Mouse (Mus musculus) olfactory bulb, adult 2 months (tissue): ENCODE results near the gene Apaf1.

Source experiments
- CTCF ChIP-seq: fragments of 200-500 bp; IDR thresholded peaks from 2 replicates; pipeline ENCODE4 v1.5.1; 2012; ENCODE audit warnings: low read depth, mild to moderate bottlenecking, low read length, moderate library complexity; ENCODE audit not compliant: insufficient read depth
- POLR2A ChIP-seq: fragments of 200-500 bp; IDR thresholded peaks from 2 replicates; pipeline ENCODE4 v1.6.1; 2012; ENCODE audit warnings: mild to moderate bottlenecking, low read depth, low read length, moderate library complexity; ENCODE audit not compliant: insufficient read depth

DNA sequence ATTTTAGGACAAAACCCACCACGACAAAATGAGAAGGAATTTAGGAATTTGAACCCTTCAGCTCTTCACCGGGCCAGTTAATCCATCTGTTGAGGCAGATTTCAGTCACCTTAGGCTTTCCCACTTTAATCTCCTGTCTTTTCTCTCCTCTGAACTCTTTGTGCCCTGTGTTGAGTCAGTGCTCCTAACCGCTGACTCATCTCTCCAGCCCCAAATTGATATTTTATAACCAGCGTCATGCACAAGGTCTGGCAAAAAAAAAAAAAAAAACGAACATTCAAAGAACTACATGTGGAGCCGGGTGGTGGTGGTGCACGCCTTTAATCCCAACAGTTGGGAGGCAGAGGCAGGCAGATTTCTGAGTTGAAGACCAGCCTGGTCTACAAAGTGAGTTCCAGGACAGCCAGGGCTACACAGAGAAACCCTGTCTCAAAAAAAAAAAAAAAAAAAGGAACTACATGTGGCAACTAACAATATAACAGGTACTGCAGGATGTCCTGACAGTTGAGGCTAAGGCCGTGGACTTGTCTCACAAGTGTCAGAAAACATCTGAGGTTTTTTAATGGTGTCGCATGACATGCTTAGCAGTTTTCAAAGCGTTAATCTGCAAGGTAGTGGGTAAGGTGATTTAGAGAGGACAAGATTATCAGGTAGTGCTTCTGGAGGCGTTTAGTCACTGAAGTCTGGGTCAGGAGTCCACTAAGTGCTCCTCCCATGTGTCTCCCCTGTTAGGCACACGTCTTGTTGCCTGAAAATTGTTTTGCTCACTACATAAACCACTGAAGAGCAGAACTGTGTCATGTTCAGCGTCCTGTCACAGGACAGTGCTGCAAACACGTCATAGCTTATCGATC, 11.9 kb upstream of the Apaf1 start:
- TF ChIP-seq CTCF (no peak), POLR2A (no peak)
